Mouse (Mus musculus): ENCODE results near the gene Tmem141.

DNA sequence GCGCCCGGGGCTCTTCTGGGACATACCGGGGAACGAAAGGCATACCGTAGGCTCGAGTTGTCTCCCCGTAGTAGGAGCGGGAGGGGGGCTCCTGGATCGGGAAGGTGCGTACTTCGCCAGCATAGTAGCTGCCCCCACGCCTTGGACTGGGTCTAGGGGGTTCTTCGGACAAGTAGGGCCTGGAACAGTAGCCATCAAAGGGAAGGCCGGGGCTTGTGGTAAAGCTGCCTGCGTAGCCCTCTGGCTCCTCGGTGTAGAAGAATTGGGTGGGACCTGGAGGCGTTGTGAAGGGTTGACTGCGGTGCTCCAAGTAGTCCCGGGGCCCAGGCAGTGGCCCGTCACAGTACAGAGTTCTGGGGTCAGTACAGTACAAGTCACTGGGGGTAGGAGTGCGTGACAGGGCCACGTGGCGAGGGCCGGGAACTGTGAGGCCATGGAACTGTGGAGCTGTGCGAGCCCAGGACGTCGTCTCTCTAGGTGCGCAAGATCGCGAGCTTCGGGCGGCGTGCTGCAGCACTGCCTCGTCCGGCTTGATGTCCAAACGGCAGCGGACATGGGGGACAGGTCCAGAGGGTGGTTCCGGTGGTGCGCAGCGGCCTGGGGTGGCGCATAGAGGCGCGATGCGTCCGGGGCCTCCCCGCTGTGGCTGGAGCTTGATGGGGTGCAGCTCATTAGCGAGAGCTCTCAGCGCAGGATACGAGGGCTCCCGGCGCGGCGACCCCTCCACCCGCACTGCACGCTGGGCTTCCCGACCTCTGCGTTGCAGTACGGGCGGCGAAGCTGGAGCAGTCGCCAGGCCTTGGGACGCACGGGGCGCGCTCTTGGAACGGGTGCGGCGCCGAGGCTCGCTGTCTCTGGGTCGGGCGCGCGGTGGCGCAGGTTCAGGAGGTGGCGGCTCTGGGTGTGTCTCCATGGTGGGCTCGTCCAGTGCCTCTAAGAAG lies 42.7 kb downstream of the Tmem141 start:
- TF ChIP-seq CTCF (IDR thresholded peaks at IDR 0.05; ENCODE audit: low read depth, low read length): no peak
- no peak for TF ChIP-seq GATA2 (IDR thresholded peaks at IDR 0.05; ENCODE audit: borderline replicate concordance, low read depth, low read length)
- TF ChIP-seq GATA1 (IDR thresholded peaks at IDR 0.05; ENCODE audit: borderline replicate concordance, low read length): no peak
- no peak for TF ChIP-seq POLR2AphosphoS5 (IDR thresholded peaks at IDR 0.05; ENCODE audit: insufficient replicate concordance, low read depth, low read length)
- TF ChIP-seq TAL1 (conservative IDR thresholded peaks at IDR 0.05; ENCODE audit: low read depth, low read length): no peak

Data from G1E (cell line).